Mouse (Mus musculus) kidney, adult 11 months (tissue): ENCODE results near the gene Eif2b4.

Experiments used
- DNase-seq: peaks from one replicate; pipeline ENCODE4 v3.0.0; 2022

Gene Eif2b4

DNA sequence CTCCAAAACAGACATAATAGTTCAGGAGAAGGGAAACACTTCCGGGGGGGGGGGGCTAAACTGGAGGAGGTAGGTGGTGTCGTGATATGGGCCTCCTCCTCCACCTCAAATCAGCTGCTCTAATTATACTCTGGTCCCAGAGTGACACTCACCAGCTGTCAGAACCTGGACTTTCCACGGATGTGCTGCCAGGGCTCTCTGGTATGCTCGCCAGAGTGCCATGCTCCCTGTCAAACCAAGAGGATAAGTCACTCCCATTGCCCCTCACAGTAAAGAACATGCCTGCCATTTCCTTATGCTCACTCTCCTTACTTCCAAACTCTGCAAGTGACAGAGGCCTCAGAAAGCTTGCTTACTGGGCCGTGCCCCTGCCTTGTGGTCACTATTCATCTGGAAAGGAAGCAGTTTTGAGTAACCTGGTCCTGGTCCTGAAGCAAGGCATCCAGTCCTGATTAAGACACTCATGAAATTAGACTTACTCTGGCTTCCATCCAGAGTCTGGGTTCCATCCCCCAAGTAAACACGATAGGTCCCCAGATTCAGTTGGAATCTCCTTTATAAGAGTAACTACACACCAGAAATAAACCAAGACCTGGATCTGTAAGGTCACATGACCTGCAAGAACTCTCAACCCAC lies 39.6 kb downstream of the Eif2b4 start:
- DNase-seq: no peak

GRCm38 (mm10) chr5:31151746-31152145 lies 41.5 kb downstream of the Eif2b4 start:
- no peak for DNase-seq

- DNase-seq: no peak
Observed at GRCm38 (mm10) chr5:31149781-31150180, 43.4 kb downstream of the Eif2b4 start.

DNA sequence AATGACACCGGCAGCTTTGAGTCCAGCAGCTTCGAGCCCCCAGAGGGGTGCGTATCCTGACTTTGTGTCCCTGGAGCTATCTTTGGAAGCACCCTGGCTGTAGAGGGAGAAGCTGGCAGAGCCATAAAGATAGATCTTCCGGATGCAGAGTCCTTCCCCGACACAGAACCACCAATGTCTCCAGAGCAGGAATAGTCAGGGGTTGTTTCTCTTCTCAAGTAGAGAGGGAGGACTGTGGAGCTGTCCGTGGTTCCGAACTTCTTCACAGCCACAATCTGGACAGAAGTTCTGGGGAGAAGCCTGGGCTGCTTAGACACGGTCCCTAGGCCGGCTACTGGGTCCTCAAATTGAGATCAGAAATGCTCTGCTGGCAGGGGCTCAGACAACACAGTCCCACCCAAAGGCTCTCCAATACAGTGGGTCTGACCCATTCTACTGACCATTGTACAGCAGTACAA lies 54.2 kb downstream of the Eif2b4 start:
- DNase-seq: no peak

DNA sequence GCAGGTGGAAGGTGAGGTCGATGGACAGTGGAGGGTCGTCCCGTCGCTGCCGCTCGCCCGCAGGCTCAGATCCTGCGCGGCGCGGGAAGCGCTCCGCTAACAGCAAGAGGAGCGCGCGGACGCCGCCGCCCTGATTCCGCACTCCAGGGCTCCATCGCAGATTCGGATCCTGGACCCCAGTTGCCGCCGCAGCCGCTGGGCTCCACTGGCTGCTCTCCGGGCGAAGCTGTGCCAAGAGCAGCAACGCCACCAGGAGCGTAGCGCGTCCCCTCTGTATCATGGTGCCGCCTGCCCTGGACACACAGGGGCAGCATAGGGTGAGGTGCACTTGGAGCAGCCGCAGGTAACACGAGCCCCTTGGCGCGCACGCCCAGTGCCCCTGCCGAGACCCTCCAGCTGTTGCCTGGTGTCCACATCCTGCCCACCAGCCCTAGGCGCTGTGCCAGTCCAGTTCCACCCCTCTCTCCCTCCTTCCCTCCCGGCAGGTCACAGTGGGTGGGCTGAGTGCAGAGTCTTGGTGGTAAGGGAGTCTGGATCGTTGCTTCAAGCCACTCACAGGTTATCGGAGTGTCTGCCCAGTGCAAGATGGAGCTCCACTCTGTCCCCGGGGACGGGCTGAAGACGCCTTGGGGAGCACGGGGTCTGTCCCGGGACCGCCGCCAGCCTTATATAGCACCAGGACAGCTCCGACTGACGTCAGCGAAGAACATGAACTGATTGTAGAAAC lies 54.8 kb downstream of the Eif2b4 start, which contains the start of gene Ucn:
Ucn (minus strand) TSS at position 589 of the 727 bp plus-strand sequence.
- no peak for DNase-seq

- no peak for DNase-seq
Observed at GRCm38 (mm10) chr5:31137658-31138057, 55.6 kb downstream of the Eif2b4 start.
